Comparison of ENCODE assay signal across 8 mouse cellular contexts in genomic region chr10:117209469-117209938, GRCm38 (mm10). TPM values are rescaled to one million over a fixed set of nuclear protein-coding genes. Genes with fewer than 3 reads are reported as not detected.
A peak's percentile ranks its signal among the peaks of the same experiment; 100 is the strongest.
DNase-seq lines count a peak whose midpoint lies in the region; ATAC-seq and TF ChIP-seq lines count a peak whose summit lies in the region.

No protein-coding gene starts in this region.

- no peaks in the 10 kb centered on the region for H3K79me2 ChIP-seq in heart, adult 2 months (replicated peaks; ENCODE audit: control insufficient read depth, insufficient read depth, low read length)

- 0 out of 2 replicates have a peak overlapping the region, but pooled peaks have one; percentile 5 for H3K4me2 ChIP-seq in embryonic facial prominence, embryonic 11.5 days (ENCODE audit: low read depth, low read length)
- H3K4me2 ChIP-seq in limb, embryonic 11.5 days (ENCODE audit: low read depth, severe bottlenecking), result peak overlapping the region; percentile 37; the same call in 1 of the 2 replicates
- peak overlapping the region; percentile 45 for H3K4me2 ChIP-seq in midbrain, embryonic 13.5 days (replicated peaks)

- TF ChIP-seq EP300 in heart, adult 2 months (IDR thresholded peaks at IDR 0.05; ENCODE audit: insufficient read depth, low read depth, low read length), result no peak

- H3K27me3 ChIP-seq in heart, adult 2 months (ENCODE audit: control insufficient read depth, insufficient read depth, low read length), result no peaks in the 10 kb centered on the region
- H3K27me3 ChIP-seq in embryonic facial prominence, embryonic 11.5 days (ENCODE audit: control insufficient read depth, insufficient read depth, low read length), result no peaks in the 10 kb centered on the region
- H3K27me3 ChIP-seq in limb, embryonic 11.5 days (ENCODE audit: control insufficient read depth, insufficient read depth, low read length), result no peaks in the 10 kb centered on the region
- H3K27me3 ChIP-seq in midbrain, embryonic 13.5 days, result no peaks in the 10 kb centered on the region

- WGBS in heart, adult 2 months, result 8% methylated on average over 11 of the region's 11 CpGs
- WGBS in embryonic facial prominence, embryonic 11.5 days, result 21% methylated on average over 11 of the region's 11 CpGs
- 21% methylated on average over 11 of the region's 11 CpGs for WGBS in limb, embryonic 11.5 days
- 13% methylated on average over 11 of the region's 11 CpGs for WGBS in midbrain, embryonic 13.5 days

- intact Hi-C loops in heart, adult 2 months (cut with DNase I), result loop anchor here (5.0 kb wide), 2 partner anchors 62 to 142 kb away; partner anchors contain the start of gene Frs2
- intact Hi-C loops in heart, postnatal 25 days (cut with DNase I), result loop anchor here (5.0 kb wide), 2 partner anchors 57 to 127 kb away; no protein-coding TSS in a partner anchor

- no peak for TF ChIP-seq POLR2A in heart, adult 2 months (IDR thresholded peaks at IDR 0.05; ENCODE audit: insufficient read depth, low read depth, low read length)

- H3K4me3 ChIP-seq in heart, adult 2 months, result peak overlapping the region; percentile 34
- H3K4me3 ChIP-seq in embryonic facial prominence, embryonic 11.5 days (ENCODE audit: low read depth, low read length), result no peak overlapping the region
- peak overlapping the region; percentile 20 for H3K4me3 ChIP-seq in limb, embryonic 11.5 days (ENCODE audit: low read depth, low read length)
- peak overlapping the region; percentile 22 for H3K4me3 ChIP-seq in midbrain, embryonic 13.5 days (replicated peaks)

- no peaks in the 10 kb centered on the region for H3K9me3 ChIP-seq in embryonic facial prominence, embryonic 11.5 days (replicated peaks; ENCODE audit: control insufficient read depth, low read length)
- H3K9me3 ChIP-seq in limb, embryonic 11.5 days (ENCODE audit: control insufficient read depth, low read length), result no peaks in the 10 kb centered on the region
- no peaks in the 10 kb centered on the region for H3K9me3 ChIP-seq in midbrain, embryonic 13.5 days

- peaks cover 2% of the 10 kb centered on the region; the same call in 1 of the 2 replicates for H3K4me1 ChIP-seq in heart, adult 2 months (ENCODE audit: control insufficient read depth, insufficient read depth, low read length)
- H3K4me1 ChIP-seq in embryonic facial prominence, embryonic 11.5 days (ENCODE audit: control insufficient read depth, insufficient read depth, low read length), result no peaks in the 10 kb centered on the region
- no peaks in the 10 kb centered on the region for H3K4me1 ChIP-seq in limb, embryonic 11.5 days (ENCODE audit: control insufficient read depth, insufficient read depth, low read length)
- H3K4me1 ChIP-seq in midbrain, embryonic 13.5 days (replicated peaks), result no peaks in the 10 kb centered on the region

- peak; percentile 89 for TF ChIP-seq CTCF in heart, adult 2 months (IDR thresholded peaks at IDR 0.05)

- DNase-seq in heart, adult 2 months, result peak in 1 of 2 experiments; percentile 25
- no peak for DNase-seq in heart, postnatal 25 days (ENCODE audit: low spot score)
- peak; percentile 87 for DNase-seq in ZHBTc4 (ENCODE audit: low read depth, low spot score)
- DNase-seq in embryonic facial prominence, embryonic 11.5 days (ENCODE audit: low spot score), result peak; percentile 90
- DNase-seq in limb, embryonic 11.5 days (ENCODE audit: low spot score), result peak; percentile 55
- DNase-seq in thymus, postnatal 14 days, result peak; percentile 48

- peak; percentile 73; the same call in 1 of the 2 replicates for ATAC-seq in embryonic facial prominence, embryonic 11.5 days (replicated peaks; ENCODE audit: insufficient number of reproducible peaks, low FRiP score, low TSS enrichment, low read depth)
- ATAC-seq in hematopoietic stem cell, adult 5-6 weeks (replicated peaks in 1 of 2; ENCODE audit: insufficient read depth in 1 of 2, low FRiP score in 2 of 2, low TSS enrichment in 1 of 2, low read depth in 1 of 2, poor library complexity in 2 of 2, severe bottlenecking in 2 of 2), result peak; percentile 83 to 84
- peak; percentile 67 for ATAC-seq in limb, embryonic 11.5 days (ENCODE audit: insufficient number of reproducible peaks, low FRiP score, low TSS enrichment, low read depth)
- peak; percentile 80 for ATAC-seq in midbrain, embryonic 13.5 days

- no peak overlapping the region for H3K27ac ChIP-seq in heart, adult 2 months
- H3K27ac ChIP-seq in embryonic facial prominence, embryonic 11.5 days (replicated peaks; ENCODE audit: low read depth, low read length), result no peak overlapping the region
- H3K27ac ChIP-seq in limb, embryonic 11.5 days (replicated peaks; ENCODE audit: low read depth, low read length), result no peak overlapping the region
- H3K27ac ChIP-seq in midbrain, embryonic 13.5 days, result no peak overlapping the region

- H3K36me3 ChIP-seq in heart, adult 2 months (ENCODE audit: control insufficient read depth, insufficient read depth, low read length), result no peaks in the 10 kb centered on the region
- no peaks in the 10 kb centered on the region for H3K36me3 ChIP-seq in embryonic facial prominence, embryonic 11.5 days (replicated peaks; ENCODE audit: control insufficient read depth, insufficient read depth, low read depth, low read length)
- H3K36me3 ChIP-seq in limb, embryonic 11.5 days (ENCODE audit: control insufficient read depth, insufficient read depth, low read length), result peaks cover 3% of the 10 kb centered on the region; the same call in 1 of the 2 replicates
- peaks cover 18% of the 10 kb centered on the region for H3K36me3 ChIP-seq in midbrain, embryonic 13.5 days

- H3K9ac ChIP-seq in heart, adult 2 months (ENCODE audit: low read depth, low read length), result peak overlapping the region; percentile 21; the same call in 1 of the 2 replicates
- no peak overlapping the region for H3K9ac ChIP-seq in embryonic facial prominence, embryonic 11.5 days (replicated peaks; ENCODE audit: low read length)
- H3K9ac ChIP-seq in limb, embryonic 11.5 days (ENCODE audit: low read length), result no peak overlapping the region
- no peak overlapping the region for H3K9ac ChIP-seq in midbrain, embryonic 13.5 days (replicated peaks)

RNA-seq across cellular contexts. Expression of gene Yeats4, which starts 14.8 kb away (rescaled TPM):
- 10 to 100 TPM; 26.9 to 27.9 TPM for total RNA-seq in heart, adult 2 months (2021)
- polyA plus RNA-seq in heart, adult 2 months (2012; rRNA removed), result 13.7 and 20.8 TPM in 2 replicates
- total RNA-seq in heart, postnatal 25 days (2021), result 10 to 100 TPM; 26.5 to 26.8 TPM
- 135 and 148 TPM in 2 replicates for polyA plus RNA-seq in embryonic facial prominence, embryonic 11.5 days (2014; fragmentation: Nextera tagmentation; extraction: Ambion mirVana)
- 116 and 171 TPM in 2 replicates for total RNA-seq in hematopoietic stem cell, adult 5-6 weeks (2017)
- polyA plus RNA-seq in limb, embryonic 11.5 days (2014; fragmentation: Nextera tagmentation; extraction: Ambion mirVana), result 131 TPM in 2 replicates
- 141 and 160 TPM in 2 replicates for polyA plus RNA-seq in midbrain, embryonic 13.5 days (2015; fragmentation: Nextera tagmentation; extraction: Ambion mirVana)

RNA-seq across cellular contexts. Expression of gene 9530003J23Rik, which starts 29.0 kb away (rescaled TPM):
- not detected for total RNA-seq in heart, adult 2 months (2021)
- not detected in 2 replicates for polyA plus RNA-seq in heart, adult 2 months (2012; rRNA removed)
- total RNA-seq in heart, postnatal 25 days (2021), result not detected
- not detected in 2 replicates for polyA plus RNA-seq in embryonic facial prominence, embryonic 11.5 days (2014; fragmentation: Nextera tagmentation; extraction: Ambion mirVana)
- total RNA-seq in hematopoietic stem cell, adult 5-6 weeks (2017), result not detected in 2 replicates
- 0.17 and 0.23 TPM in 2 replicates for polyA plus RNA-seq in limb, embryonic 11.5 days (2014; fragmentation: Nextera tagmentation; extraction: Ambion mirVana)
- not detected in 2 replicates for polyA plus RNA-seq in midbrain, embryonic 13.5 days (2015; fragmentation: Nextera tagmentation; extraction: Ambion mirVana)
